Mouse (Mus musculus) megakaryocyte, embryonic 14.5 days (primary cell): ENCODE measurements around the gene Mark1. TPM values are rescaled to one million over a fixed set of nuclear protein-coding genes. Genes with fewer than 3 reads are reported as not detected.

Source experiments
- H3K27me3 ChIP-seq: replicated peaks from 2 replicates; pipeline ENCODE3; 2012; ENCODE audit warnings: inconsistent platforms
- H3K36me3 ChIP-seq: replicated peaks from 2 replicates; pipeline ENCODE3; 2012; ENCODE audit warnings: low read length, inconsistent platforms, mixed read lengths
- H3K4me1 ChIP-seq: 2 replicates; pipeline ENCODE4 v1.6.1; 2012; ENCODE audit warnings: inconsistent platforms
- H3K4me3 ChIP-seq: replicated peaks from 2 replicates; pipeline ENCODE3; 2012; ENCODE audit warnings: moderate library complexity, mild to moderate bottlenecking, inconsistent platforms
- H3K9me3 ChIP-seq: 2 replicates; pipeline ENCODE4 v1.6.1; 2012; ENCODE audit warnings: inconsistent platforms
- FLI1 ChIP-seq: IDR thresholded peaks from 2 replicates; pipeline ENCODE4 v1.6.1; 2012; ENCODE audit warnings: low read length, inconsistent platforms, mixed read lengths
- GATA1 ChIP-seq: IDR thresholded peaks from 3 replicates; pipeline ENCODE4 v1.6.1; 2012; ENCODE audit warnings: mixed read lengths, low read length, inconsistent platforms, borderline replicate concordance
- polyA plus RNA-seq: library from polyadenylated mRNA; stranded (reverse); fragments of >175 nt; gene quantifications from 2 replicates; pipeline ENCODE4 v1.2.3, GENCODE M21; 2012; ENCODE audit warnings: low replicate concordance; ENCODE audit not compliant: insufficient read depth

Gene Mark1
- polyA plus RNA-seq, 1 experiment = not detected

GRCm38 (mm10) chr1:184927911-184928310 is 71.5 kb downstream of the Mark1 start:
- TF ChIP-seq GATA1 = no peak
- no peak for TF ChIP-seq FLI1
- Histone ChIP-seq H3K36me3 (no peaks in the 10 kb centered on the region), H3K4me3 (no peak overlapping the region), H3K4me1 (peaks cover 19% of the 10 kb centered on the region), H3K9me3 (no peaks in the 10 kb centered on the region), H3K27me3 (no peaks in the 10 kb centered on the region)

GRCm38 (mm10) chr1:184922824-184923223 is 76.5 kb downstream of the Mark1 start:
- Histone ChIP-seq H3K36me3 (no peaks in the 10 kb centered on the region), H3K27me3 (peaks cover 3% of the 10 kb centered on the region), H3K9me3 (no peaks in the 10 kb centered on the region), H3K4me1 (peaks cover 22% of the 10 kb centered on the region), H3K4me3 (peak overlapping the region; percentile 29)
- TF ChIP-seq FLI1 (no peak), GATA1 (no peak)

GRCm38 (mm10) chr1:184920057-184920456 is 79.3 kb downstream of the Mark1 start:
- H3K4me1 ChIP-seq = peaks cover 22% of the 10 kb centered on the region
- no peak overlapping the region for H3K4me3 ChIP-seq

GRCm38 (mm10) chr1:184918227-184918888 is 81.0 kb downstream of the Mark1 start:
- H3K9me3 ChIP-seq = no peaks in the 10 kb centered on the region
- H3K4me1 ChIP-seq = peaks cover 26% of the 10 kb centered on the region
- no peak for TF ChIP-seq FLI1
- TF ChIP-seq GATA1 = no peak
- no peak overlapping the region for H3K4me3 ChIP-seq
- H3K27me3 ChIP-seq = peaks cover 5% of the 10 kb centered on the region
- H3K36me3 ChIP-seq = no peaks in the 10 kb centered on the region

More at GRCm38 (mm10) chr1:184920057-184920456, 79.3 kb downstream of the Mark1 start:
- Histone ChIP-seq H3K36me3 (no peaks in the 10 kb centered on the region), H3K27me3 (peaks cover 3% of the 10 kb centered on the region), H3K9me3 (no peaks in the 10 kb centered on the region)
- TF ChIP-seq GATA1 = no peak
- TF ChIP-seq FLI1 = no peak

GRCm38 (mm10) chr1:184912336-184912735 is 87.0 kb downstream of the Mark1 start:
- Histone ChIP-seq H3K36me3 (no peaks in the 10 kb centered on the region), H3K4me1 (peaks cover 24% of the 10 kb centered on the region), H3K27me3 (peaks cover 7% of the 10 kb centered on the region), H3K9me3 (no peaks in the 10 kb centered on the region), H3K4me3 (no peak overlapping the region)
- TF ChIP-seq FLI1 (no peak), GATA1 (no peak)

GRCm38 (mm10) chr1:184911861-184912260 is 87.5 kb downstream of the Mark1 start:
- Histone ChIP-seq H3K4me3 (no peak overlapping the region), H3K4me1 (peaks cover 24% of the 10 kb centered on the region), H3K27me3 (peaks cover 7% of the 10 kb centered on the region), H3K36me3 (no peaks in the 10 kb centered on the region), H3K9me3 (no peaks in the 10 kb centered on the region)
- no peak for TF ChIP-seq FLI1
- no peak for TF ChIP-seq GATA1

- Histone ChIP-seq H3K4me3 (peak overlapping the region; percentile 86), H3K9me3 (no peaks in the 10 kb centered on the region), H3K27me3 (peaks cover 12% of the 10 kb centered on the region), H3K4me1 (peaks cover 19% of the 10 kb centered on the region), H3K36me3 (no peaks in the 10 kb centered on the region)
- TF ChIP-seq GATA1 (no peak), FLI1 (no peak)
Observed at GRCm38 (mm10) chr1:184908558-184908957, 90.8 kb downstream of the Mark1 start.

GRCm38 (mm10) chr1:184905904-184906745 is 93.2 kb downstream of the Mark1 start:
- H3K4me1 ChIP-seq = peaks cover 18% of the 10 kb centered on the region
- no peaks in the 10 kb centered on the region for H3K36me3 ChIP-seq
- H3K9me3 ChIP-seq = no peaks in the 10 kb centered on the region
- no peak for TF ChIP-seq FLI1
- no peak for TF ChIP-seq GATA1
- H3K4me3 ChIP-seq = no peak overlapping the region
- peaks cover 15% of the 10 kb centered on the region for H3K27me3 ChIP-seq

GRCm38 (mm10) chr1:184905371-184905770 is 94.0 kb downstream of the Mark1 start:
- Histone ChIP-seq H3K4me1 (peaks cover 18% of the 10 kb centered on the region), H3K36me3 (no peaks in the 10 kb centered on the region), H3K4me3 (no peak overlapping the region), H3K27me3 (peaks cover 15% of the 10 kb centered on the region), H3K9me3 (no peaks in the 10 kb centered on the region)
- no peak for TF ChIP-seq FLI1
- TF ChIP-seq GATA1 = no peak

- Histone ChIP-seq H3K36me3 (no peaks in the 10 kb centered on the region), H3K4me1 (peaks cover 15% of the 10 kb centered on the region), H3K4me3 (peak overlapping the region; percentile 8), H3K9me3 (no peaks in the 10 kb centered on the region), H3K27me3 (peaks cover 20% of the 10 kb centered on the region)
- TF ChIP-seq GATA1 = no peak
- no peak for TF ChIP-seq FLI1
Observed at GRCm38 (mm10) chr1:184903697-184904096, 95.7 kb downstream of the Mark1 start.
